Mouse (Mus musculus) heart, postnatal 25 days (tissue): ENCODE results near the gene Gsc2. TPM values are rescaled to one million over a fixed set of nuclear protein-coding genes. Genes with fewer than 3 reads are reported as not detected.

ENCODE experiments used
- DNase-seq: peaks from one replicate; pipeline ENCODE4 v3.0.0; 2022; ENCODE audit warnings: low spot score
- intact Hi-C: fragments of 180-260 bp; cut with DNase I; formaldehyde crosslinking; loops from one replicate; pipeline ENCODE4 v1.15.1; 2025
- total RNA-seq, 2 experiments: library from RNA; stranded (reverse); gene quantifications; 2 replicates each; pipeline ENCODE4 v1.2.3; 2021

Gsc2 gene
- total RNA-seq, 2 experiments from 2014 or later = not detected

- intact Hi-C loops = no loop called here
- no peak for DNase-seq
Observed at GRCm38 (mm10) chr16:17875174-17875573, 39.7 kb downstream of the Gsc2 start.

- intact Hi-C loops = no loop called here
- DNase-seq = no peak
Observed at GRCm38 (mm10) chr16:17872995-17873394, 41.9 kb downstream of the Gsc2 start.

GRCm38 (mm10) chr16:17871248-17871647 lies 43.6 kb downstream of the Gsc2 start:
- intact Hi-C loops = no loop called here
- no peak for DNase-seq

- no peak for DNase-seq
- intact Hi-C loops = no loop called here
Observed at GRCm38 (mm10) chr16:17865770-17866169, 49.1 kb downstream of the Gsc2 start.

GRCm38 (mm10) chr16:17865293-17865692 lies 49.6 kb downstream of the Gsc2 start:
- no peak for DNase-seq
- intact Hi-C loops = no loop called here

Other genes with a start within 250 kb of the Gsc2 start
- 10 to 100 TPM; 24.5 to 26.6 TPM for gene Med15, start 182.2 kb downstream of the Gsc2 start, total RNA-seq
- gene Klhl22, start 155.4 kb downstream of the Gsc2 start, total RNA-seq = 10 to 100 TPM; 16.1 to 16.7 TPM
- 1 to 10 TPM; 5.1 to 5.6 TPM for gene Scarf2, start 117.8 kb downstream of the Gsc2 start, total RNA-seq
- not detected for gene B830017H08Rik, start 81.9 kb downstream of the Gsc2 start, total RNA-seq
- gene Car15, start 76.7 kb downstream of the Gsc2 start, total RNA-seq = 1 to 10 TPM; 1.8 to 2.5 TPM
- gene Gm20518, start 23.4 kb downstream of the Gsc2 start, total RNA-seq = under 1 TPM; 0.17 to 0.68 TPM
- under 1 TPM; 0.05 to 0.11 TPM for gene Tssk1, start 20.8 kb downstream of the Gsc2 start, total RNA-seq
- gene Dgcr2, start 16.5 kb downstream of the Gsc2 start, total RNA-seq = 10 to 100 TPM; 46.5 to 49.5 TPM
- gene Tssk2, start 16.4 kb downstream of the Gsc2 start, total RNA-seq = not detected
- gene Ess2, start 3.7 kb downstream of the Gsc2 start, total RNA-seq = 1 to 10 TPM; 8.7 to 9.3 TPM
- 10 to 100 TPM in 1 of 2 experiments, 1 to 10 TPM in 1; 7.1 to 14.8 TPM for gene Slc25a1, start 13.2 kb upstream of the Gsc2 start, total RNA-seq
- not detected for gene Vpreb2, start 65.4 kb upstream of the Gsc2 start, total RNA-seq
- 10 to 100 TPM; 39.6 to 44.8 TPM for gene Dgcr6, start 137.8 kb upstream of the Gsc2 start, total RNA-seq
- gene Prodh, start 175.1 kb upstream of the Gsc2 start, total RNA-seq = 10 to 100 TPM; 21.9 to 25.9 TPM
- 1 to 10 TPM; 9.1 to 9.9 TPM for gene Rtn4r, start 212.6 kb upstream of the Gsc2 start, total RNA-seq